Mouse (Mus musculus): ENCODE measurements around the gene Jsrp1.
"Not testable (repeated sequence)": the region's sequence is repeated elsewhere in the genome, so short reads cannot be mapped to it uniquely, and the experiment has no call there.

Gene Jsrp1

DNA sequence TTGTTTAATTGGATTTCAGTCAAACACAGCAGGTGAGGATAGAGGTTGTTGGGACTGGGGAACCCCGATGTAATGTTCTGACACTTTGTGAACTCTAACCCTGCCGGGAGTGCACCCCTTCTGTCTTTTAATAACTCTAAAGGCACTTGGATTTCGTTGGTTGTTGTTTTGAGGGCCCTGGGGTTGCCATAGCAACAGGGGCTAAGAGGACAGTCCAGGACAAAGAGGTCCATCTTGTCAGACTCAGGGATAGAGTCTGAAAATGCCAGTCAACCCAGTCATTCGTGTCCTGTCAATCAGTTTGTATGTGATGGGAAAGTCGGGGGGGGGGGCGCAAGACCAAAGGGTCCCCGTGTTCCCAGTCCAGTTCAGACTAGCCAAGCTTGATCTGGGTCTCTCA, 19.5 kb upstream of the Jsrp1 start:
- no peak for DNase-seq (ENCODE audit: low spot score in 2 of 2)

DNA sequence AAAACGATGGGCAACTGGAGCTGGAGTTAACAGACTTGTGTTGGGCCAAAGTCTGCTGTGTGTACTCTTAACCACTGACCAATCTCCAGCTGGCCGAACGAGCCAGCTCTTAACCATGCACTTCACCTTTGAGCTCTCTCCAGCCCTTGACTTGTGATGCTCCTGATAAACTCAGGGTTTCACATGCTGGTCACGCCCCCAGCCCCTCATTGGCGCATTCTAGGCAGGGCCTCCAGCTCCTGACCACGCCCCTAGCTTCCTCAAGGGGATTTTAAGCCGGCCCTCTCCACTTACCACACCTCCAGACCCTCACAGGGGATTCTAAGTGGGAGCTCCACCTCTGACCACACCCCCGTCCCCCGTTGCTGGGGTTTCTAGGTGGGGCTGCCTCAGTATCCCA, 17.8 kb upstream of the Jsrp1 start:
- DNase-seq (ENCODE audit: low spot score in 2 of 2), result no peak

DNA sequence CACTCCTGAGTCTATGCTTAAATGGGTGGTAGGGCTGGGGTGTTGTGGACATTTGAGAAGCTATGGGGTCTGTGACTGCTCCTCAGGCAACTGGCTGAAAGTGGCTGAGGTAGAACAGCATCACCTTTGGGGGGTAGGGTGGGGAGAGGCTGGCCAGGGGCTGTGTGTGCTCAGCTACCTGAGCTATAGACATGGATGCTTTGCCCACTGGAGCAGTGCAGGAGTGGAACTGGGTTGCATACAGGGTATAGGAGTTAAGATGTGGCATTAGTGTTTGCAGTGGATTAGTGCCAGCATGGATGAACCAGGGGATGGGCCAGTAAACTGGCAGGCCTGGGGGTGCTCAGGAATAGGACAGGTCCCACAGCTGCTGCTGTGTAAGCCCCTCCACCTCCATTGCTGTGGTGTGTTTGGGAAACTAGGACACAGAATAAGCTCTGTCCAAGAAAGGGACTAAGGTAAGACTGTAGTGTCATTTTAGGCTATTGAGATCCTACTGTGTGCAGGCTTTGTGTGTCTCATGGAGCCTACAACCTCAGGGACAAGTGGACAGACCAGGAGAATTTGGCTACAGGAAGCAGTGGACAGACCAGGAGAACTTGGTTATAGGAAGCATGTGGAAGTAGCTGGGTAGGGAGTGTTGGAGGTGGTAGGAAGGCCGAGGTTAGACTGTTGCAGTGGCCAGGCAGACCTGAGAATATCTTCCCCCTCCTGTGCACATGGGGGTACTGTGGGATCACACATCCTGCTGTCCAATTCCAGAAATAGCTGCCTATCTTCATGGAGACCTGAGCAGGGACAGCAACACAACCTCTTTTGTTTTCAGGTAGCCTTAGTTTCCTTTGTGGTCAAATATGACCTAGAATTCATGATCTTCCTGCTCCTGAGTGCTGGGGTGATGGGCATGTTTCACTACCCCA, 16.3 kb upstream of the Jsrp1 start:
- no peak for DNase-seq (ENCODE audit: low spot score in 2 of 2)

DNA sequence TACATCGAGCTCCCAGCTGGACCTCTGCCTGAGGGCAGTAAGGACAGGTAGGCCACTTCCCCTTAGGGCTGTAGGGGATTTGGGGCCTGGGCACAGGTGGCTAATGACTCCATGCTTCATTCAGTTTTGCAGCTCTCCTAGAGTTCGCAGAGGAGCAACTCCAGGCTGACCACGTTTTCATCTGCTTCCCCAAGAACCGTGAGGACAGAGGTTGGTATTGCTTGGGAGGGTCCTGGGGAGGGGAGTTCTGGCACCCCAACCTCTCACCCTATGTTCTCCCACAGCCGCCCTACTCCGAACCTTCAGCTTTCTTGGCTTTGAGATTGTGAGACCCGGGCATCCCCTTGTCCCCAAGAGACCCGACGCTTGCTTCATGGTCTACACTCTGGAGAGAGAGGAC, 15.3 kb upstream of the Jsrp1 start:
- DNase-seq (ENCODE audit: low spot score in 2 of 2), result not testable (repeated sequence)

DNA sequence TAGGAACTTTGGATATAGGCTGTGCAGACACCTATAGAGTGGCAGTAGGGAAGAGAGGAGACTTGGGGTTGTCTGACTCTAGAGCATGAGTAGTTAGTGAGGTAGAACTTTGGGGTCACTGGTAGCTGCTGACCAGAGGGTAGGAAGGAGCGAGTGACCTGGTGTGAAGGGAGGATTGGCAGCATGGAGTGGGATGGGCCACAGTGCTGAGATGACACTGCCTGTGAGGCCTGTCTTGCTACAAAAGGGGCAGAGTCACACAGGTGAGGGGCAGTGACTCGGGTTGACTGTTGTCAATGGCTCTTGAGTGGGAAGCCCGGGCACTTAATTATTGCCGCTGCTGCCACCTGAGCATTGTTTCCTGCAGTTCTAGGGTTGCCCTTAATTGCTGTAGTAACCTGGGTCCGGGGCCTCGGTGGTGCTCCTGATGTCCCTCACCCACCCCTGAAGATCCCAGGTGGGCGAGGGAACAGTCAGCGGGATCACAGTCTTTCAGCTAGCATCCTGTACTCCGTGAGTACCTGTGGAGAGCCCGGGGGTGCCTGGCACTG, 14.6 kb upstream of the Jsrp1 start:
- no peak for DNase-seq (ENCODE audit: low spot score in 2 of 2)

DNA sequence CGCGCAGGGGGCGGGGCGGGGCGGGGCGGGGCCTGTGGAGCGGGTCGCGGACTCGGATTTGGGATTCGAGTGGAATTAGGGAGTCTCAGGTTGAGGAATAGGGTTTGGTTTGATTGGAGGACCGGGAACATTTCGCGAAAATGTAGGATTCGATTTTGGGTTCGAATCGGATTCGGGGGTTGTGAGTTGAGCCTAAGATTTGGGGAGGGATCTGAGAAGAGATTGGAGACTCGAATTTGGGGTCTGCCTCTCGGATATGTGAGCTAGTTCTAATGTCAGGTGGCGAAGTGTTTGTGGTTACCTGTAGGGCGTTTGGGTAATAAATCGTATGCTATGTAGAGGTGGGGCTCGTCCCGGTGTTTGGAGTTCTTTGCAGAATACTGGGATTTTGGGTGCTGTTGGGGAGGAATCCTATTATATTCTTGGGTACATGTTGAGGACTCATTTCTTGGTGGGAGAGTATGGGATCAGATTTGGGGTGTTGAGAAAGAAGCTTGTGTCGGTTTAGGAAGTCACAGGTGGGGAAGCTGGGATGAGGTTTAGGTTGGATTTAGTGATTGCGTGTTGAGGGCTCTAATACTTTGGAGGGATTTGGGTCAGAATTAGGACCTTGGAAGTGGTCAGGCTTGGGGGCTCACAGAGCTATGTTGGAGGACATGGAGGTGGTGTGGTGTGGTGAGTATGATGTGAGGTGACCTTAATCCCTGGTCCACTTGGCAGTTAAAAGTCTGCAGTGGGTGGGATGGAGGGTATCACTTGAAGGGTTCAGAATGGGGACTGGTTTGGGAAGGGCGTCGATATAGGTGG, 14.0 kb upstream of the Jsrp1 start:
- no peak for DNase-seq (ENCODE audit: low spot score in 2 of 2)

DNA sequence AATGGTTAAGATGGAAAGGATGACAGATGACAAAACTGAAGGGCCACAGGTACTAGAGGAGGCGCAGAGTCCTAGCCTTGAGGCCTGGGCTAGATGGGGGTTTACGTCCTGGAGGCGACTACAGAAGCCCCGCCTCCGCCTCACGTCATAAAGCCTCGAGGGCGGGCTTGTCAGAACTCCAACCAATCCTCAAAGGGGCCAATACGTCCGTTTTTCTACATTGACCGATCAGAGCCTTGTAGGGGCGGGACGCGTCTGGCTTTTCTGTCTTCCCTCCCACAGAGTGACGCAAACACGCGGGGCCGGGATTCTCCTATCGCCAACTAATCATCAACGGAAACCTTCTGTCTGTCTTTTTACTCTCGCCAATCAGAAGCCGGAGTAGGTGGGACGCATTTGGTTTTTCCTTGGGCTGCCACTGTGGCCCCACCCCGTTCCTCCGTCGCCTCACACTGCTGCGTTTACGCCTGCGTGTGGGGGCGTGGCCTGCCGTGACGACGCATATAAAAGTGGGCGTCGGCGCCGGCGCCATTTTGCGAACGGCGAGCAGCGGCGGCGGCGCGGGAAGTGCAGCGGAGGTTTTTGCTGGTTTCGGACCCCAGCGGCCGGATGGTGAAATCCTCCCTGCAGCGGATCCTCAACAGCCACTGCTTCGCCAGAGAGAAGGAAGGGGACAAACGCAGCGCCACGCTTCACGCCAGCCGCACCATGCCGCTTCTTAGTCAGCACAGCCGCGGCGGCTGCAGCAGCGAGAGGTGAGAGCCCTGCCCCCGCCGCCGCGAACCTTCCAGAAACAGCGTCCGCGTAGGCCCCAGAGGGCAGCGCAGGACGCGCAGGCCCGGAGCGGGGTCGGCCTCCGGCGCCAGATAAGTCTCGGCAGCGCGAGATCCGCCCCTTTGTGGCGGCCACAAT, 13.1 kb upstream of the Jsrp1 start, which contains the start of gene Oaz1:
Oaz1 (plus strand) TSS at position 506 of the 912 bp plus-strand sequence.
- DNase-seq (ENCODE audit: low spot score in 2 of 2), result peak; percentile 94 to 99

DNA sequence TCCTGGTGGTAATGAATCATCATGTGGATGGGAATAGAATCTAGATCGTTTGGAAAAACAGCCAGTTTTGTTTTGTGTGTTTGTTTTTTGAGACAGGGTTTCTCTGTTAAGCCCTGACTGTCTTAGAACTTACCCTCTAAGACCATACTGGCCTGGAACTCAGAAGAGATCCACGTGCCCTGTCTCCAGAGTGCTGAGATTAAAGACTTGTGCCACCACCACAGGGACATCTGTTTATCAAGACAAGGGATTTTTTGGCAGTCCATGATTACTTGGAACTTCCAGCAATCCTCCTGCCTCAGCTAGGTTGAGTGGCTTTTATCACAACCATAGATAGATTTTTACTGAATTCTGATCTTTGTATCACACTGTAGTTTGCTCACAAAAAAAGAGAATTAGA, 11.5 kb upstream of the Jsrp1 start:
- no peak for DNase-seq (ENCODE audit: low spot score in 2 of 2)

DNA sequence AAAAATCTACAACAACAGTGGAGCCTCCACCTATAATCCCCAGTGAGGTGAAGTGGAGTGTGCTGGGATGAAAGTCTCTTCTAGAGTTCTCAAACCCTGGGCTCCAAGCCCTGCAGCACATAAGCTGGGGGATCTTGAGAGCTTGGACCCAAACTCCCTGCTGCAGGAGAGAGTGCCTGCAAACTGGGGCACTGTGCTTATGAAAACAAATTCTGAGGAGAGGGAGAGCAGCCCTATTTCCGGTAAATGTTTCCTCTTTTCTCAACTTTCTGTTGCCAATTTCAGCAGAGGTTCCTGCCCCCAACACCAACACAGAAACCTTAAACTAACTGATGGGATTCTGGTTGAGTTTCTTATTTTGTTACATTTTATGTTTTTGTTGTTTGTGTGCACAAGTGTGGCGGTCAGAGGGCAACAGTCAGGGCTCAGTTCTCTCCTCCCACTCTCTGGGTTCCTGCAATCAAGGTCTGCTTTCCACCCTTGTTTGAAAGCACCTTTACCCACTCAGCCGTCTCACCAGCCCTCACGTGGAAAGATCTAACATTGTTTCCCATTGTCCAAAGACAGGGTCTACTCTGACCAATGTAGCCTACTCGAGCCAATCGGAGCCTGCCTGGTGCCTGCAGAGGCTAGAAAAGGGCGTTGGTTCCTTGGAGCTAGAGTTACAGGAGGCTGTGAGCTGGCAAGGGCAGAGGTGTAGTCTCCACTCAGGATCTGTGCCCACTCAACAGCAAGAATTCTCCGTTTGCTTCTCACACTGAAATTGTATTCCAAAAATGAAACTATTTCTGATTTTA, 10.7 kb upstream of the Jsrp1 start:
- no peak for DNase-seq (ENCODE audit: low spot score in 2 of 2)

DNA sequence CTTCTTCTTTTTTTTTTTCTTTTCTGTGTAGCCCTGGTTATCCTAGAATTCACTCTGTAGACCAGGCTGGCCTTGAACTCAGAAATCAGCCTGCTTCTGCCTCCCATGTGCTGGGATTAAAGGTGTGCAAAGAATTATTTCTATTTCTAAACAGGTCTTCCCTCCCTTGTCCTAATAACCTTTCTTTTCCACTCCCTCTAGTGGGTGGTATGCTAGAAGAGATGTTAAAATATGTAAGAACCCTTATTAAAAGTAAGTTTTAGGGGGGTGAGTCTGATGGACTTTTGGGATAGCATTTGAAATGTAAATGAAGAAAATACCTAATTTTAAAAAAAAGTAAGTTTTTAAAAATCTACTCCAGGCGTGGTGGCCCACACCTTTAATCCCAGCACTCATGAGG, 10.0 kb upstream of the Jsrp1 start:
- DNase-seq (ENCODE audit: low spot score in 2 of 2), result no peak

DNA sequence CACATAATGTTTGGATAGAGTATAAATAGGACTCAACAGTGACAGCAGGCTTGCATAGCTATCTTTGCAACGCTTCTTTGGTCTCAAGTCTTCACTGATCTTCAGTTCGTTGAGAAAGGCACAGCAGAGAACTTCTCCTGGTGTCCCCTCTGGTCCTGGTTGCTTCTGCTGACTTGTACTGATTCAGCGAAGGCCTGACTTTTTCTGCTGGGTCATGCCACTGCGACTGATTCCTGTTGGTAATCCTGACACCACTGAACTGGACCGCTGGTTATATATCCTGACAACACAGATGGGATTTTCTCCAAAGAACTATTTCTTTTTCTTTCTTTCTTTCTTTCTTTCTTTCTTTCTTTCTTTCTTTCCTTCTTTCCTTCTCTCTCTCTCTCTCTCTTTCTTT, 9.2 kb upstream of the Jsrp1 start:
- no peak for DNase-seq (ENCODE audit: low spot score in 2 of 2)

DNA sequence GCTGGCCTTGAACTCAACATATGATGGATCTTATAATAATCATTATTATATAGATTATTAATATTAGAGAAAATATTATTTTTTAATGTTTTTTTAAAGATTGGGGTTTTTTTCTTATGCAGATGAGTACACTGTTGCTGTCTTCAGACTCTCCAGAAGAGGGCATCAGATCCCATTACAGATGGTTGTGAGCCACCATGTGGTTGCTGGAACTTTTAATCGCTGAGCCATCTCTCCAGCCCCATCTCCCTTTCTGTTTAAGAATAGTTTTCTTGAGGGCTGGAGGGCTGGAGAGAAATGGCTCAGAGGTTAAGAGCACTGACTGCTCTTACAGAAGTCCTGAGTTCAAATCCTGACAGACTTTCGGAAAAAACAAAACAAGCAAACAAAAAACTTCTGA, 8.7 kb upstream of the Jsrp1 start:
- no peak for DNase-seq (ENCODE audit: low spot score in 2 of 2)

DNA sequence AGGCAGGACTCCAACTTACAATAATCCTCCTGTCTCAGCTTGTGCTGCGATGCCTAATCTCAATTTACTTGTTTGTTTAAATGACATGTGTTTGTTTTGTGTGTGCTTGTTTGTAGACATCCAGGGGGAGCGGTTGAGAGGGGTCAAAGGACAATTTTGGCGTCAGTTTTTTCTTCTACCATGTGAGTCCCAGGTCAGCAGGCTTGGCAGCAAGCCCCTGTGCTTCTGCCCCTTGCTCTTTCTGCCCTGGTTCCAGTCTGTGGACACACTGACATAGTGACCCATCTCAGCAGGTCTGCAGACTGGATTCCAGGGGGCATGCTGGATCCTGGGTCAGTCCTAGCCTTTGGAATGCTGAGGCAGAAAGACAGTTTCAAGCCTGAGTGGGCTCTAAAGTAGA, 6.1 kb upstream of the Jsrp1 start:
- DNase-seq (ENCODE audit: low spot score in 2 of 2), result no peak

DNA sequence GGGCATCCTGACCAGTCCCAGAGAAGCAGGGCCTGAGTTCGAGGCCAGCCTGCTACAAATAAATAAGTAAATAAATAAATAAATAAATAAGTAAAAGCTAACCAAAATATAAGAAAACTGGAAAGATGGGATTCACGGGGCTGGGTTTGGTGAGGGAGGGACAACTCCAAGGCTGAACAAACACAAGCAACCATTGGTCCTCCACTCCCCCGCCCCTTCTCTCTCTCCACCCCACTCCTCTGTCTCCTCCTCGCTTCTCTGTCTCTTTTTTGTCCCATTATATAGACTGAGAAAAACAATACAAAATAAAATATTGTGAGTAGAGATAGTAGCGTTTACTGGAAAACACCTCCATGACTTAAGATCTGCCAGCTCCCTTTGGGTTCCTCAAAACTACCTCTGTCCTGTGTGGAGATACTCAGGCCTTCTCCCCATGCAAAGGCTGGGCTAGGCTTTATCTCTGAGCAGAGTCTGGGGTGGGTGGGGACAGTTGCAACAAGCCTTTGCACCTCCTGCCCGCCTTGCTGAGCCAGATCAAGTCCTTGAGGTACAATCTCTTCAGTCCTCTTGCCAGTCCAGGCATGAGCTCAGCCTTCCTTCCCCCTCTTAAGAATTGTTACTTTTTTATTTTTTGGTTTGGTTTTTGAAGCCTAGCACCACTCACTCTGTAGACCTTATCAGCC, 5.4 kb upstream of the Jsrp1 start:
- DNase-seq (ENCODE audit: low spot score in 2 of 2), result no peak

DNA sequence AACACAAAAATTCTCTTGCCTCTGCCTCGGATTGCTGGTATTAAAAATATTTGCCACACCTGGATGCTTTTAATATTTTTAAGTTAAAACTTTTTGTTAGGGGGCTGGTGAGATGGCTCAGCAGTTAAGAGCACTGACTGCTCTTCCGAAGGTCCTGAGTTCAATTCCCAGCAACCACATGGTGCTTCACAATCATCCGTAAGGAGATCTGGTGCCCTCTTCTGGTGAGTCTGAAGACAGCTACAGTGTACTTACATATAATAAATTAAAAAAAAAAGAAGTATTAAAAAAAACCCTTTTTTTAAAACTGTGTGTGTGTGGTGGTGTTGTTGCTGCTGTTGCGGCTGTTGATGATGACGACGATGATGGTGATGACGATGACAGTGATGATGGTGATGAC, 4.7 kb upstream of the Jsrp1 start:
- DNase-seq (ENCODE audit: low spot score in 2 of 2), result not testable (repeated sequence)

DNA sequence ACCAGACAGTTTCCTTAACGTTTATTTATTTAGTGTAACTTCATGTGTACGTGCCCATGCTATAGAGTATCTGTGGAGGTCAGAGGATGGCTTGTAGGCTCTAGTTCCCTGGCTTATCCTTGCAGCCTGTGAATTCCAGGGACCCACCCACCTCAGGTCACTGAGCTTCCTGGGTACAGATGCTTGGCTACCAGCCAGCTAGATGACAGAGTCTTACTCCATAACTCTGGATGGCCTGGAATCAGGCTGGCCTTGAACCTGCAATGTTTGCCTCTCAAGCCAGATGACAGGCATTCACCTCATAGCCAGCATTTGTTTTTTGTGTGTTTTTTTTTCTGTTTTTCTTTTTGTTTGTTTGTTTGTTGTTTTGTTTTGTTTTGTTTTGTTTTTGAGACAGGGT, 3.9 kb upstream of the Jsrp1 start:
- no peak for DNase-seq (ENCODE audit: low spot score in 2 of 2)

DNA sequence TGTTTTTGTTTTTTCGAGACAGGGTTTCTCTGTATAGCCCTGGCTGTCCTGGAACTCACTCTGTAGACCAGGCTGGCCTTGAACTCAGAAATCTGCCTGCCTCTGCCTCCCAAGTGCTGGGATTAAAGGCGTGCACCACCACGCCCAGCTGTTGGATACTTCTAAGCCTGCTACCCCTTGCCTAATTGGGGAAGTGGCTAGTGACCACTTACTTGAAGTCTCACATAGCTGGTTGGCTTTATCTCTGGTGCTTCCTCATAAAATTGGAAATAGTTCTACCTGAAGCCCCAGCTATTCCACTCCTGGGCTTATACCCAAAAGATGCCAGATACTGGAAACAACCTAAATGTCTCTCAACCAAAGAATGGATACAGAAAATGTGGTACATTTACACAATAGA, 3.0 kb upstream of the Jsrp1 start:
- not testable (repeated sequence) for DNase-seq (ENCODE audit: low spot score in 2 of 2)

DNA sequence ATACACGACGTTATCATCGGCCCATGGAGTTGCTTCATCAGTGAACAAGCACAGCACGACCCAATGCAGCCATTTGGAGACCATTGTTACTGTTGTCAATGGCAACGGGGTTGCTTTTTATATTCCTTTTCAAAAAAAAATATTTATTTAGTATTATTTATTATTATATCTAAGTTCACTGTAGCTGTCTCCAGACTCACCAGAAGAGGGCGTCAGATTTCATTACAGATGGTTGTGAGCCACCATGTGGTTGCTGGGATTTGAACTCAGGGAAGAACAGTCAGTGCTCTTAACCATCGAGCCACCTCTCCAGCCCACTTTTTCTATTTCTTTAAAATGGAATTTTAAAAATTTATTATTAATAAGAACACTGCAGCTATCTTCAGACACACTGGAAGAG, 1.5 kb upstream of the Jsrp1 start:
- no peak for DNase-seq (ENCODE audit: low spot score in 2 of 2)

DNA sequence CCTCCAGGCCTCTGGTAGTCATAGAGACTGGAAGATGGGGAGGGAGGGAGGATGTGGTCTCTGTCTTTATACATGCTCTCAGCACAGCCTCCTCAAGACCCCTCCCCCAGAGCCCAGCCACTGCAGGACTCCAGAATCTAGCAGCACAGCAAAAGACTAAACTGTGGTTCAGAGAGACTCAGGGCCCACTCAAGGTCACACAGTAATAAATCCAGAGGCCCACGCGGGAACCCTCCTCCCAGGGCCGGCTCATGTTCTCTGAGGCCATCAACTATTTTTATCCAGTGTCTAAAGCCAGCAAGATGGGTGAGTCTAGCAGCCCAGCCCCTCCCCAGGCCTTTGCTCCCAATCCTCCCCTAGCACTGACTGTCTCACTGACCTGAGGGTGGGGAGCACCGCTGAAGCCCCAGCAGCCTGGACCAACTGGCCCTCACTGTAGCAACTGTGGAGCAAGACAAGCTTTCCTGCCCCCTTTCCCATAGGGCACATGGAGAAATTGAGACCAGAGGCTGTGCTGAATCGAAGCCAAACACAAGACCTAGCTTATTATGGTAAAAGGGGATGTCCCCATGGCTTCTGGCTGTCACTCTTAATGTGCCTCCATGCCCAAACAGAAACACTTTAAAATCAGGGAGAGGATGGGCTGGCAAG, 782 bp downstream of the Jsrp1 start:
- DNase-seq (ENCODE audit: low spot score in 2 of 2), result no peak

DNA sequence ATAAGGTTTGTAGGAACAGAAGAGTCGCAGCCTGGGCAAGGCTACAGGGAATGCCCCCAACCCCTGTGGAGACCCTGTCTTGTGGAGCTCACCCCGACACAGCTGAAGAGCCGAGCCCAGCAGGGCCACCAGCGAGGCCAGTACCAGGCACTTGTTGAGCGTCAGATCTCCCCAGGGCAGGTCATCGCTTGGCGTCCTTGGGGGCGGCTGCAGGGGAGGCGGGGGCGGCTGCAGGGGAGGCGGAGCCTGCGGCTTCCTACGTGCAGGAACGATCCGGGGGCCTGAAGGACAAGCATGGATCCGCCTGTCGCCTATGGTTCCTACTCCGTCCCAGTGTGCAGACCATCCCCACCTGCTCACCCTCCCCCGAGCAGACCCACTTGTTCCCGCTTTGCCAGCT, 3.2 kb downstream of the Jsrp1 start:
- no peak for DNase-seq (ENCODE audit: low spot score in 2 of 2)
